Mouse (Mus musculus) G1E (cell line): ENCODE data around the gene Pcgf1.

Experiments used
- CTCF ChIP-seq: IDR thresholded peaks from 2 replicates; pipeline ENCODE4 v1.5.1; 2012; ENCODE audit warnings: low read depth, low read length, inconsistent platforms, mixed read lengths
- TAL1 ChIP-seq: conservative IDR thresholded peaks from 2 replicates; pipeline ENCODE4 v1.6.1; 2012; ENCODE audit warnings: low read depth, low read length, inconsistent platforms, mixed read lengths

DNA sequence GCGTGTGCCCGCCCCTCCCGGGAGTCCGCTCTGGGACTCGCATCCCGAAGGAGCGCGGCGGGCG lies 7.6 kb upstream of the Pcgf1 start, which contains the start of gene Tlx2:
- no peak for TF ChIP-seq CTCF
- TF ChIP-seq TAL1, result no peak
